14 mouse cellular contexts compared by ENCODE assay signal in the genomic region with DNA sequence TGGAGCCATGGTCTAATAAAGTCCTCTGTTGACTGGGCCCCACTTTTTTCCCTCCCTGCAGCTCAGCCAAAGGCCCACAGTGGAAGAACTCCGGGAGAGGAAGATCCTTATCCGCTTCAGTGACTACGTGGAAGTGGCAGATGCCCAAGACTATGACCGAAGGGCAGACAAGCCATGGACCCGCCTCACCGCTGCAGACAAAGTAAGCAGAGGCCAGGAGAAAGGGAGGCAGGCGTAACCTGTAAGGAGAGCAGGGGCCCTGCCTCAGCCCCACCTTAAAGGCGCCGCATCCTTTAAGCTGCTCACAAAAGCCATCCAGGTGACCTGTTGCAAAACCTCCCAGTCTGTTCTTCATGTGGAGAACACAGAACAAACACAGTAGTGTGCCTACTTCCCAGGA. TPM values are rescaled to one million over a fixed set of nuclear protein-coding genes. Genes with fewer than 3 reads are reported as not detected.
DNase-seq lines count a peak whose midpoint lies in the region; ATAC-seq lines count a peak whose summit lies in the region.
"Had no signal": no experiment of that assay in that cellular context is flagged by ENCODE, and none has a peak within 500 bp of the region (broad histone marks: within the 10 kb centered on the region; RNA-seq: fewer than 3 reads in every experiment).

No protein-coding gene starts in this region.

- H3K9ac ChIP-seq in stomach, embryonic 16.5 days (ENCODE audit: low read length), result no peak overlapping the region
- H3K9ac ChIP-seq: embryonic facial prominence, embryonic 13.5 days; midbrain, embryonic 12.5 days; neural tube, embryonic 13.5 days; stomach, embryonic 15.5 days had no signal

- peak; percentile 56; the same call in 1 of the 2 replicates for ATAC-seq in stomach, embryonic 16.5 days (ENCODE audit: insufficient read depth, low FRiP score)

- H3K4me1 ChIP-seq in stomach, embryonic 16.5 days (ENCODE audit: control insufficient read depth, insufficient read depth, low read length), result peaks cover 5% of the 10 kb centered on the region
- H3K4me1 ChIP-seq: midbrain, embryonic 12.5 days; neural tube, embryonic 13.5 days had no signal

- H3K27ac ChIP-seq in stomach, embryonic 16.5 days (ENCODE audit: low read length), result no peak overlapping the region
- H3K27ac ChIP-seq: embryonic facial prominence, embryonic 13.5 days; midbrain, embryonic 12.5 days; neural tube, embryonic 13.5 days; stomach, embryonic 15.5 days had no signal

- no peaks in the 10 kb centered on the region for H3K9me3 ChIP-seq in stomach, embryonic 16.5 days (replicated peaks; ENCODE audit: control insufficient read depth, low read length)
- H3K9me3 ChIP-seq: embryonic facial prominence, embryonic 13.5 days; midbrain, embryonic 12.5 days; neural tube, embryonic 13.5 days; stomach, embryonic 15.5 days had no signal

- H3K4me3 ChIP-seq in stomach, embryonic 16.5 days (replicated peaks; ENCODE audit: low read length), result no peak overlapping the region
- H3K4me3 ChIP-seq: embryonic facial prominence, embryonic 13.5 days; midbrain, embryonic 12.5 days; neural tube, embryonic 13.5 days; stomach, embryonic 15.5 days had no signal

- no peaks in the 10 kb centered on the region for H3K27me3 ChIP-seq in stomach, embryonic 16.5 days (ENCODE audit: control insufficient read depth, insufficient read depth, low read length)
- H3K27me3 ChIP-seq: embryonic facial prominence, embryonic 13.5 days; midbrain, embryonic 12.5 days; neural tube, embryonic 13.5 days; stomach, embryonic 15.5 days had no signal

- peak; percentile 50 to 53 for DNase-seq in cerebellum, postnatal 10 days
- DNase-seq in cerebellum, adult 9-11 months, result no peak
- DNase-seq in lung, postnatal 14 days, result peak; percentile 4
- no peak for DNase-seq in lung, postnatal 10 days
- DNase-seq in kidney, adult 9 months, result peak; percentile 59
- DNase-seq in spleen, postnatal 4 days (ENCODE audit: low spot score in 2 of 2), result no peak
- DNase-seq in urinary bladder, postnatal 36 days (ENCODE audit: low spot score in 2 of 2), result no peak
- DNase-seq: cerebellum, adult 8-10 months; right cerebral cortex, postnatal 14 days had no signal

- WGBS in stomach, embryonic 16.5 days, result 67% methylated on average over 9 of the region's 9 CpGs

- no peak overlapping the region for H3K4me2 ChIP-seq in stomach, embryonic 16.5 days (ENCODE audit: low read depth, low read length)
- H3K4me2 ChIP-seq: embryonic facial prominence, embryonic 13.5 days; midbrain, embryonic 12.5 days; neural tube, embryonic 13.5 days; stomach, embryonic 15.5 days had no signal

- H3K36me3 ChIP-seq in stomach, embryonic 16.5 days (ENCODE audit: control insufficient read depth, insufficient read depth, low read length), result no peaks in the 10 kb centered on the region
- H3K36me3 ChIP-seq: embryonic facial prominence, embryonic 13.5 days; stomach, embryonic 15.5 days had no signal

RNA-seq across cellular contexts. Expression of gene Tbc1d7, which starts 38.4 kb away (rescaled TPM):
- polyA plus RNA-seq in stomach, embryonic 16.5 days (2015; fragmentation: Nextera tagmentation; extraction: Ambion mirVana), result 32.5 and 36.7 TPM in 2 replicates

Comparison
In these comparisons a context has a peak if more than half of its experiments do, and no peak if none do; other contexts are left out.
1. DNase-seq: peak in cerebellum, postnatal 10 days (2 of 2), lung, postnatal 14 days (single experiment) and kidney, adult 9 months (single experiment); none in cerebellum, adult 9-11 months (single experiment), lung, postnatal 10 days (single experiment), spleen, postnatal 4 days (0 of 2) and urinary bladder, postnatal 36 days (0 of 2).